Mouse (Mus musculus): ENCODE data around the gene Yy1.

- no peak; the same call in 1 of the 2 replicates for TF ChIP-seq ZNF384 (IDR thresholded peaks at IDR 0.05; ENCODE audit: low read depth, low read length)
- peak; percentile 78 for TF ChIP-seq ETS1 (IDR thresholded peaks at IDR 0.05; ENCODE audit: low read depth, low read length)
- peak; percentile 53; the same call in 1 of the 2 replicates for TF ChIP-seq CHD1 (IDR thresholded peaks at IDR 0.05; ENCODE audit: low read depth, low read length)
- no peak for TF ChIP-seq CTCF (IDR thresholded peaks at IDR 0.05 in 2 of 3, conservative IDR thresholded peaks at IDR 0.05 in 1 of 3; ENCODE audit: control insufficient read depth in 1 of 3, insufficient read depth in 1 of 3, low read depth in 2 of 3, low read length in 3 of 3, poor library complexity in 1 of 3, severe bottlenecking in 1 of 3)
- TF ChIP-seq HCFC1 (IDR thresholded peaks at IDR 0.05; ENCODE audit: low read depth, low read length), result peak; percentile 68
- TF ChIP-seq RAD21 (IDR thresholded peaks at IDR 0.05; ENCODE audit: low read depth, low read length), result no peak
- no peak for TF ChIP-seq POLR2AphosphoS2 (IDR thresholded peaks at IDR 0.05; ENCODE audit: low read length)
These were observed 2.3 kb downstream of the Yy1 start for GRCm38 (mm10) chr12:108794979-108795537.
